Mouse (Mus musculus) cerebellum, adult 2 months (tissue): ENCODE measurements around the gene Cacybp. TPM values are rescaled to one million over a fixed set of nuclear protein-coding genes. Genes with fewer than 3 reads are reported as not detected.
A peak's percentile ranks its signal among the peaks of the same experiment; 100 is the strongest.

Experiments used
- DNase-seq, 2 experiments: peaks; one replicate each; pipeline ENCODE4 v3.0.0; 2021
- H3K27ac ChIP-seq: fragments of 200-500 bp; 2 replicates; pipeline ENCODE4 v1.5.1; 2012; ENCODE audit warnings: low read length, control low read depth, inconsistent platforms; ENCODE audit not compliant: insufficient read depth
- H3K27me3 ChIP-seq: fragments of 200-500 bp; 2 replicates; pipeline ENCODE4 v1.6.1; 2012; ENCODE audit warnings: inconsistent platforms, mild to moderate bottlenecking, low read length, moderate library complexity; ENCODE audit not compliant: control insufficient read depth, insufficient read depth
- H3K4me1 ChIP-seq: fragments of 200-500 bp; 2 replicates; pipeline ENCODE4 v1.6.1; 2011; ENCODE audit warnings: low read length; ENCODE audit not compliant: control insufficient read depth, insufficient read depth
- H3K4me3 ChIP-seq: fragments of 200-500 bp; replicated peaks from 2 replicates; pipeline ENCODE3; 2011; ENCODE audit warnings: mild to moderate bottlenecking, low read depth, low read length, control low read depth; ENCODE audit not compliant: insufficient read depth
- CTCF ChIP-seq: fragments of 200-500 bp; IDR thresholded peaks from 2 replicates; pipeline ENCODE4 v1.5.1; 2011; ENCODE audit warnings: low read depth, mild to moderate bottlenecking, control low read depth, low read length, moderate library complexity, borderline replicate concordance; ENCODE audit not compliant: insufficient read depth
- POLR2A ChIP-seq: fragments of 200-500 bp; IDR thresholded peaks from 2 replicates; pipeline ENCODE4 v1.6.1; 2011; ENCODE audit warnings: low read length, control low read depth, borderline replicate concordance; ENCODE audit not compliant: insufficient read depth
- WGBS: fragments of 180-500 bp; shearing (Covaris S2); methylation state at CpG from one replicate; pipeline ENCODE4 v1.1.7; 2018; 5-methylcytosine and 5-hydroxymethylcytosine counted together
- polyA plus RNA-seq: library from polyadenylated mRNA; depleted of rRNA; stranded (reverse); fragments of >200 nt; gene quantifications from 2 replicates; pipeline ENCODE4 v1.2.3, GENCODE M21; 2012; rRNA removed

Gene Cacybp
- polyA plus RNA-seq, 1 experiment: 55.9 TPM

GRCm38 (mm10) chr1:160184506-160184905 lies 28.2 kb downstream of the Cacybp start:
- Histone ChIP-seq H3K4me3 (no peak overlapping the region), H3K4me1 (no peaks in the 10 kb centered on the region), H3K27ac (no peak overlapping the region), H3K27me3 (no peaks in the 10 kb centered on the region)
- no peak for TF ChIP-seq POLR2A
- peak; percentile 74 for TF ChIP-seq CTCF
- WGBS: 4% methylated on average over 5 of the region's 5 CpGs
- peak; percentile 26 to 37 for DNase-seq

- DNase-seq: no peak
- H3K27me3 ChIP-seq: no peaks in the 10 kb centered on the region
- H3K27ac ChIP-seq: no peak overlapping the region
- 83% methylated on average over 4 of the region's 4 CpGs for WGBS
- no peaks in the 10 kb centered on the region for H3K4me1 ChIP-seq
- TF ChIP-seq CTCF: no peak
- no peak for TF ChIP-seq POLR2A
- no peak overlapping the region for H3K4me3 ChIP-seq
These were observed 31.5 kb downstream of the Cacybp start for GRCm38 (mm10) chr1:160181216-160181615.

GRCm38 (mm10) chr1:160176903-160177302 lies 35.8 kb downstream of the Cacybp start:
- TF ChIP-seq POLR2A (no peak), CTCF (no peak)
- Histone ChIP-seq H3K27me3 (no peaks in the 10 kb centered on the region), H3K27ac (no peak overlapping the region), H3K4me3 (no peak overlapping the region), H3K4me1 (no peaks in the 10 kb centered on the region)
- DNase-seq: no peak
- WGBS: 27% methylated on average over 8 of the region's 8 CpGs

- 89% methylated on average over 3 of the region's 5 CpGs for WGBS
- TF ChIP-seq CTCF: no peak
- Histone ChIP-seq H3K4me1 (no peaks in the 10 kb centered on the region), H3K4me3 (no peak overlapping the region), H3K27me3 (no peaks in the 10 kb centered on the region), H3K27ac (no peak overlapping the region)
- DNase-seq: no peak
These were observed 46.1 kb downstream of the Cacybp start for GRCm38 (mm10) chr1:160166600-160166999.

- WGBS: 82% methylated on average over 2 of the region's 2 CpGs
- Histone ChIP-seq H3K4me1 (no peaks in the 10 kb centered on the region), H3K4me3 (no peak overlapping the region), H3K27ac (no peak overlapping the region), H3K27me3 (no peaks in the 10 kb centered on the region)
- no peak for TF ChIP-seq POLR2A
- TF ChIP-seq CTCF: no peak
- DNase-seq: no peak
These were observed 54.5 kb downstream of the Cacybp start for GRCm38 (mm10) chr1:160158190-160158589.

- TF ChIP-seq CTCF (no peak), POLR2A (no peak)
- no peaks in the 10 kb centered on the region for H3K27me3 ChIP-seq
- no peak within 1 kb of the TSS for H3K27ac ChIP-seq
- H3K4me1 ChIP-seq: no peaks in the 10 kb centered on the region
- no peak within 1 kb of the TSS for H3K4me3 ChIP-seq
- WGBS: 79% methylated on average over 8 of the region's 8 CpGs
- DNase-seq: no peak
These were observed 59.2 kb downstream of the Cacybp start, which contains the start of gene Tnn for GRCm38 (mm10) chr1:160153480-160153879. Tnn (minus strand) TSS chr1:160153580.

Other genes starting within 250 kb of the Cacybp start
- gene 4930523C07Rik, start 168.5 kb downstream of the Cacybp start, polyA plus RNA-seq: 2.4 and 6.0 TPM in 2 replicates
- gene Tnn, start 59.3 kb downstream of the Cacybp start, polyA plus RNA-seq: 0.38 and 0.48 TPM in 2 replicates
- gene Mrps14, start 17.7 kb downstream of the Cacybp start, polyA plus RNA-seq: 56.0 and 56.7 TPM in 2 replicates